Comparison of ENCODE assay signal across 8 mouse cellular contexts in genomic region chrX:7841163-7842162, GRCm38 (mm10). TPM values are rescaled to one million over a fixed set of nuclear protein-coding genes. Genes with fewer than 3 reads are reported as not detected.
A peak's percentile ranks its signal among the peaks of the same experiment; 100 is the strongest.
DNase-seq lines count a peak whose midpoint lies in the region; ATAC-seq and TF ChIP-seq lines count a peak whose summit lies in the region.

Gene Otud5 (plus strand): TSS chrX:7841364.

- intact Hi-C loops in heart, postnatal 25 days (cut with DNase I), result no loop called here

- in situ Hi-C loops in ES-E14 (cut with MboI; ENCODE audit: low sequenced_read_pairs in 2 of 2, unreplicated experiment in 2 of 2), result no loop called here

- no peaks in the 10 kb centered on the region for H3K9me3 ChIP-seq in ES-E14 (ENCODE audit: control insufficient read depth, insufficient read depth, low read depth, low read length)
- no peaks in the 10 kb centered on the region for H3K9me3 ChIP-seq in forebrain, embryonic 15.5 days

- peak within 1 kb of the TSS; percentile 97 for H3K9ac ChIP-seq in ES-E14 (ENCODE audit: insufficient read depth, low read depth, low read length, poor library complexity, severe bottlenecking)
- peak within 1 kb of the TSS; percentile 81 for H3K9ac ChIP-seq in forebrain, embryonic 15.5 days (replicated peaks)

- peak within 1 kb of the TSS; percentile 92 for H3K27ac ChIP-seq in ES-E14 (ENCODE audit: insufficient read depth, low read depth, low read length, poor library complexity, severe bottlenecking)
- peak within 1 kb of the TSS; percentile 94 for H3K27ac ChIP-seq in forebrain, embryonic 15.5 days (replicated peaks)

- WGBS in forebrain, embryonic 15.5 days, result 19% methylated on average over 74 of the region's 74 CpGs
- 26% methylated on average over 74 of the region's 74 CpGs for WGBS in lung, adult 2 months

- DNase-seq in ES-E14 (ENCODE audit: low read depth, low spot score), result peak; percentile 91
- DNase-seq in cerebellum, adult 11-12 months, result peak; percentile 97
- peak; percentile 91 for DNase-seq in heart, postnatal 25 days (ENCODE audit: low spot score)
- peak; percentile 93 to 95 for DNase-seq in layer of hippocampus, adult 18-20 months (ENCODE audit: low spot score in 2 of 2)
- peak; percentile 86 for DNase-seq in lung, adult 2 months
- peak; percentile 92 to 96 for DNase-seq in thymus, adult 18-20 months

- H3K4me3 ChIP-seq in ES-E14 (ENCODE audit: insufficient read depth in 1 of 2, low read depth in 1 of 2, low read length in 2 of 2, poor library complexity in 1 of 2, severe bottlenecking in 1 of 2), result peak within 1 kb of the TSS; percentile 91 to 100
- peak within 1 kb of the TSS; percentile 80 for H3K4me3 ChIP-seq in forebrain, embryonic 15.5 days
- peak within 1 kb of the TSS; percentile 82 for H3K4me3 ChIP-seq in lung, adult 2 months (replicated peaks; ENCODE audit: extremely low read depth, low read depth, low read length)

- no peak for TF ChIP-seq CTCF in lung, adult 2 months (IDR thresholded peaks at IDR 0.05; ENCODE audit: insufficient read depth, low read length)

- TF ChIP-seq POLR2A in lung, adult 2 months (IDR thresholded peaks at IDR 0.05; ENCODE audit: borderline replicate concordance, extremely low read depth, low read depth, low read length), result peak; percentile 60; the same call in 1 of the 2 replicates

- peak within 1 kb of the TSS; percentile 64 for H3K4me2 ChIP-seq in forebrain, embryonic 15.5 days (replicated peaks)

- H3K4me1 ChIP-seq in ES-E14 (ENCODE audit: control insufficient read depth in 2 of 2, insufficient read depth in 2 of 2, low read length in 2 of 2, poor library complexity in 1 of 2), result no peaks in the 10 kb centered on the region; a peak in 1 of 4 replicates
- H3K4me1 ChIP-seq in forebrain, embryonic 15.5 days, result peaks cover 32% of the 10 kb centered on the region
- peaks cover 5% of the 10 kb centered on the region; the same call in 1 of the 2 replicates for H3K4me1 ChIP-seq in lung, adult 2 months (ENCODE audit: control insufficient read depth, insufficient read depth, low read length)

- peaks cover 7% of the 10 kb centered on the region; the same call in 1 of the 2 replicates for H3K36me3 ChIP-seq in ES-E14 (ENCODE audit: control insufficient read depth, insufficient read depth, low read length, poor library complexity, severe bottlenecking)
- no peaks in the 10 kb centered on the region for H3K36me3 ChIP-seq in forebrain, embryonic 15.5 days

- ATAC-seq in forebrain, embryonic 15.5 days (replicated peaks), result peak; percentile 98
- ATAC-seq in neutrophil, adult 5-6 weeks (ENCODE audit: extremely low read depth, insufficient number of reproducible peaks, low FRiP score, poor library complexity, severe bottlenecking), result peak; percentile 89

- H3K27me3 ChIP-seq in forebrain, embryonic 15.5 days, result no peaks in the 10 kb centered on the region

TF ChIP-seq in ES-E14, 5 proteins besides CTCF, POLR2A, EP300 and RAD21:
- no peak for TF ChIP-seq HCFC1 (IDR thresholded peaks at IDR 0.05; ENCODE audit: borderline replicate concordance, insufficient read depth, low read length)
- TF ChIP-seq MAFK (IDR thresholded peaks at IDR 0.05; ENCODE audit: insufficient read depth, low read depth, low read length), result no peak
- TF ChIP-seq ZC3H11A (IDR thresholded peaks at IDR 0.05; ENCODE audit: borderline replicate concordance, low read depth, low read length), result no peak
- 0 out of 2 replicates have a peak, but pooled peaks have one; percentile 40 for TF ChIP-seq CHD2 (IDR thresholded peaks at IDR 0.05; ENCODE audit: low read depth, low read length)
- no peak for TF ChIP-seq ZNF384 (IDR thresholded peaks at IDR 0.05; ENCODE audit: low read depth, low read length)

RNA-seq across cellular contexts. Expression of gene Otud5, which starts in this region (rescaled TPM):
- 65.3 and 71.0 TPM in 2 replicates for total RNA-seq in ES-E14 (2012; rRNA removed)
- 53.8 and 55.8 TPM in 2 replicates for polyA plus RNA-seq in forebrain, embryonic 15.5 days (2015; fragmentation: Nextera tagmentation; extraction: Ambion mirVana)
- total RNA-seq in heart, postnatal 25 days (2021), result 10 to 100 TPM; 25.7 to 28.5 TPM
- total RNA-seq in layer of hippocampus, adult 18-20 months (2021), result 10 to 100 TPM; 75.3 to 87.4 TPM
- 31.0 and 43.3 TPM in 2 replicates for polyA plus RNA-seq in lung, adult 2 months (2012; rRNA removed)
- 200 and 206 TPM in 2 replicates for total RNA-seq in neutrophil, adult 5-6 weeks (2017)

Comparison
In these comparisons a context has a peak if more than half of its experiments do, and no peak if none do; other contexts are left out.
1. Peak in every context shown above with its lines: DNase-seq, ATAC-seq, H3K4me3 ChIP-seq and H3K27ac ChIP-seq.